In genomic region chr4:4459258-4459657, GRCm38 (mm10) we compare ENCODE assay signal across 24 mouse cellular contexts.
A peak's percentile ranks its signal among the peaks of the same experiment; 100 is the strongest.
DNase-seq lines count a peak whose midpoint lies in the region; ATAC-seq and TF ChIP-seq lines count a peak whose summit lies in the region.
"Had no signal": no experiment of that assay in that cellular context is flagged by ENCODE, and none has a peak within 500 bp of the region (broad histone marks: within the 10 kb centered on the region; RNA-seq: fewer than 3 reads in every experiment).

No protein-coding gene starts in this region.

- H3K36me3 ChIP-seq in intestine, postnatal 0 days (ENCODE audit: control insufficient read depth, insufficient read depth), result no peaks in the 10 kb centered on the region
- H3K36me3 ChIP-seq: embryonic facial prominence, embryonic 12.5 days; forebrain, embryonic 15.5 days; G1E had no signal

- no peaks in the 10 kb centered on the region for H3K9me3 ChIP-seq in intestine, postnatal 0 days (ENCODE audit: control insufficient read depth)
- H3K9me3 ChIP-seq: embryonic facial prominence, embryonic 12.5 days; forebrain, embryonic 13.5 days; forebrain, embryonic 15.5 days; G1E had no signal

- no peaks in the 10 kb centered on the region for H3K27me3 ChIP-seq in intestine, postnatal 0 days (replicated peaks; ENCODE audit: control insufficient read depth, insufficient read depth, low read length)
- H3K27me3 ChIP-seq: embryonic facial prominence, embryonic 12.5 days; forebrain, embryonic 13.5 days; forebrain, embryonic 15.5 days; Patski had no signal

- H3K4me2 ChIP-seq in intestine, postnatal 0 days (replicated peaks; ENCODE audit: low read depth), result no peak overlapping the region
- H3K4me2 ChIP-seq: embryonic facial prominence, embryonic 12.5 days; forebrain, embryonic 13.5 days; forebrain, embryonic 15.5 days had no signal

- no peak for TF ChIP-seq CTCF in intestine, postnatal 0 days (IDR thresholded peaks at IDR 0.05; ENCODE audit: low read depth)

- H3K9ac ChIP-seq in intestine, postnatal 0 days (ENCODE audit: low read depth, low read length), result no peak overlapping the region
- H3K9ac ChIP-seq: embryonic facial prominence, embryonic 12.5 days; forebrain, embryonic 13.5 days; forebrain, embryonic 15.5 days; forebrain, postnatal 0 days had no signal

- H3K4me3 ChIP-seq in intestine, postnatal 0 days (ENCODE audit: low read depth, low read length), result no peak overlapping the region
- H3K4me3 ChIP-seq: embryonic facial prominence, embryonic 12.5 days; forebrain, embryonic 13.5 days; forebrain, embryonic 15.5 days had no signal

- no peak for ATAC-seq in activated CD4-positive, CD25-positive, alpha-beta regulatory T cell, adult 4 months
- ATAC-seq in intestine, postnatal 0 days, result no peak
- ATAC-seq: forebrain, embryonic 13.5 days; forebrain, embryonic 15.5 days; forebrain, postnatal 0 days; Patski had no signal

- H3K27ac ChIP-seq in intestine, postnatal 0 days (ENCODE audit: low read depth, low read length), result no peak overlapping the region
- H3K27ac ChIP-seq: embryonic facial prominence, embryonic 12.5 days; forebrain, embryonic 13.5 days; forebrain, embryonic 15.5 days had no signal

- DNase-seq in testis, postnatal 14 days (ENCODE audit: low spot score), result peak; percentile 6
- DNase-seq in testis, postnatal 10 days (ENCODE audit: low spot score), result no peak
- peak; percentile 12 for DNase-seq in CD4-positive helper T cell, adult 2 months (ENCODE audit: low read depth, low spot score)
- DNase-seq in induced T-regulatory cell, adult 2 months (ENCODE audit: low read depth), result peak; percentile 20
- DNase-seq in gastrocnemius, adult 18-20 months (ENCODE audit: low spot score), result no peak
- DNase-seq: adrenal gland, adult 2 months; adrenal gland, postnatal 10 days; adrenal gland, postnatal 25 days; B cell, adult 2 months; cerebellum, adult 11 months; cerebellum, adult 18-20 months; cerebellum, adult 8-10 months; cerebellum, adult 9-11 months; cerebellum, postnatal 14 days; cerebellum, postnatal 36 days; embryo, embryonic 11 days; forebrain, postnatal 0 days had no signal

- WGBS in intestine, postnatal 0 days, result 88% methylated on average over 9 of the region's 9 CpGs

- H3K4me1 ChIP-seq in intestine, postnatal 0 days (replicated peaks; ENCODE audit: control insufficient read depth, insufficient read depth, low read length), result no peaks in the 10 kb centered on the region
- H3K4me1 ChIP-seq: forebrain, embryonic 13.5 days; forebrain, embryonic 15.5 days had no signal

Comparison
In these comparisons a context has a peak if more than half of its experiments do, and no peak if none do; other contexts are left out.
1. DNase-seq: peak in testis, postnatal 14 days (single experiment), CD4-positive helper T cell, adult 2 months (single experiment) and induced T-regulatory cell, adult 2 months (single experiment); none in testis, postnatal 10 days (single experiment) and gastrocnemius, adult 18-20 months (single experiment).